Comparison of ENCODE assay signal across 10 mouse cellular contexts in genomic region chr7:4996934-4997333, GRCm38 (mm10). TPM values are rescaled to one million over a fixed set of nuclear protein-coding genes. Genes with fewer than 3 reads are reported as not detected.
DNase-seq lines count a peak whose midpoint lies in the region; ATAC-seq and TF ChIP-seq lines count a peak whose summit lies in the region.
"Had no signal": no experiment of that assay in that cellular context is flagged by ENCODE, and none has a peak within 500 bp of the region (broad histone marks: within the 10 kb centered on the region; RNA-seq: fewer than 3 reads in every experiment).

No protein-coding gene starts in this region.

- peaks cover 14% of the 10 kb centered on the region for H3K4me1 ChIP-seq in embryonic facial prominence, embryonic 14.5 days (ENCODE audit: control insufficient read depth, insufficient read depth, low read length)
- H3K4me1 ChIP-seq in hindbrain, postnatal 0 days (ENCODE audit: insufficient read depth, low read length) = peaks cover 10% of the 10 kb centered on the region
- peaks cover 40% of the 10 kb centered on the region for H3K4me1 ChIP-seq in neural tube, embryonic 13.5 days (replicated peaks)

- ATAC-seq in embryonic facial prominence, embryonic 14.5 days (ENCODE audit: low read depth) = no peak
- ATAC-seq in hindbrain, postnatal 0 days = no peak
- no peak for ATAC-seq in neural tube, embryonic 13.5 days (ENCODE audit: low read depth)
- no peak for ATAC-seq in granulocyte monocyte progenitor cell, adult 5-6 weeks (replicated peaks; ENCODE audit: poor library complexity, severe bottlenecking)

- no peak overlapping the region; the same call in 1 of the 2 replicates for H3K9ac ChIP-seq in embryonic facial prominence, embryonic 14.5 days (ENCODE audit: low read depth, low read length)
- peak overlapping the region; percentile 95 for H3K9ac ChIP-seq in hindbrain, postnatal 0 days (replicated peaks; ENCODE audit: low read length)
- peak overlapping the region; percentile 95 for H3K9ac ChIP-seq in neural tube, embryonic 13.5 days

- no peak; the same call in 1 of the 2 replicates for TF ChIP-seq CTCF in layer of hippocampus, adult 2 months (conservative IDR thresholded peaks at IDR 0.05)
- TF ChIP-seq CTCF in hindbrain, postnatal 0 days (IDR thresholded peaks at IDR 0.05; ENCODE audit: low read depth) = no peak

- peaks cover 5% of the 10 kb centered on the region; the same call in 1 of the 2 replicates for H3K27me3 ChIP-seq in embryonic facial prominence, embryonic 14.5 days (replicated peaks; ENCODE audit: control insufficient read depth, insufficient read depth, low read length)
- no peaks in the 10 kb centered on the region for H3K27me3 ChIP-seq in hindbrain, postnatal 0 days (ENCODE audit: insufficient read depth, low read length)
- peaks cover 13% of the 10 kb centered on the region for H3K27me3 ChIP-seq in neural tube, embryonic 13.5 days

- peaks cover 23% of the 10 kb centered on the region for H3K36me3 ChIP-seq in embryonic facial prominence, embryonic 14.5 days (ENCODE audit: control insufficient read depth, insufficient read depth, low read length)
- H3K36me3 ChIP-seq in hindbrain, postnatal 0 days (ENCODE audit: insufficient read depth, low read length) = 0 out of 2 replicates have a peak, but pooled peaks cover 5% of the 10 kb centered on the region
- peaks cover 25% of the 10 kb centered on the region for H3K36me3 ChIP-seq in neural tube, embryonic 13.5 days

- H3K4me2 ChIP-seq in embryonic facial prominence, embryonic 14.5 days (ENCODE audit: low read depth, low read length) = peak overlapping the region; percentile 84
- peak overlapping the region; percentile 93 for H3K4me2 ChIP-seq in hindbrain, postnatal 0 days (ENCODE audit: low read depth, low read length)
- peak overlapping the region; percentile 68 for H3K4me2 ChIP-seq in neural tube, embryonic 13.5 days

- 0 out of 2 replicates have a peak, but pooled peaks cover 4% of the 10 kb centered on the region for H3K9me3 ChIP-seq in embryonic facial prominence, embryonic 14.5 days (ENCODE audit: control insufficient read depth, low read length)
- no peaks in the 10 kb centered on the region for H3K9me3 ChIP-seq in hindbrain, postnatal 0 days (ENCODE audit: low read length)
- no peaks in the 10 kb centered on the region for H3K9me3 ChIP-seq in neural tube, embryonic 13.5 days

- H3K27ac ChIP-seq in layer of hippocampus, adult 2 months = peak overlapping the region; percentile 94
- no peak overlapping the region for H3K27ac ChIP-seq in embryonic facial prominence, embryonic 14.5 days (replicated peaks; ENCODE audit: low read depth, low read length)
- peak overlapping the region; percentile 89 for H3K27ac ChIP-seq in hindbrain, postnatal 0 days
- peak overlapping the region; percentile 85 for H3K27ac ChIP-seq in neural tube, embryonic 13.5 days (replicated peaks)
- H3K27ac ChIP-seq: macrophage had no signal

- DNase-seq in layer of hippocampus, adult 2 months (ENCODE audit: low spot score in 2 of 2) = no peak
- no peak for DNase-seq in layer of hippocampus, adult 18-20 months (ENCODE audit: low spot score in 2 of 2)
- no peak for DNase-seq in embryonic facial prominence, embryonic 14.5 days (ENCODE audit: low spot score)
- DNase-seq in hindbrain, postnatal 0 days (ENCODE audit: low spot score) = no peak
- DNase-seq in cerebellum, postnatal 25 days = no peak
- no peak for DNase-seq in ovary, postnatal 36 days (ENCODE audit: low spot score)
- DNase-seq: gastrocnemius, postnatal 36 days had no signal

- WGBS in embryonic facial prominence, embryonic 14.5 days = 52% methylated on average over 6 of the region's 8 CpGs
- WGBS in hindbrain, postnatal 0 days = 61% methylated on average over 6 of the region's 8 CpGs
- 72% methylated on average over 8 of the region's 8 CpGs for WGBS in neural tube, embryonic 13.5 days

- peak overlapping the region; percentile 79 for H3K4me3 ChIP-seq in layer of hippocampus, adult 2 months
- H3K4me3 ChIP-seq in embryonic facial prominence, embryonic 14.5 days (ENCODE audit: low read depth, low read length) = peak overlapping the region; percentile 79
- peak overlapping the region; percentile 82 for H3K4me3 ChIP-seq in hindbrain, postnatal 0 days (ENCODE audit: low read length)
- H3K4me3 ChIP-seq in neural tube, embryonic 13.5 days = peak overlapping the region; percentile 75

RNA-seq across cellular contexts. Expression of gene Zfp579, which starts 1.0 kb away (rescaled TPM):
- total RNA-seq in layer of hippocampus, adult 2 months (2021) = 10 to 100 TPM; 29.7 to 35.6 TPM
- 10 to 100 TPM; 27.2 to 34.9 TPM for total RNA-seq in layer of hippocampus, adult 18-20 months (2021)
- polyA plus RNA-seq in embryonic facial prominence, embryonic 14.5 days (2014; fragmentation: Nextera tagmentation; extraction: Ambion mirVana) = 23.0 and 30.4 TPM in 2 replicates
- 65.7 and 113 TPM in 2 replicates for total RNA-seq in hindbrain, postnatal 0 days (2014; rRNA removed)
- 37.4 and 40.2 TPM in 2 replicates for polyA plus RNA-seq in hindbrain, postnatal 0 days (2015; fragmentation: Nextera tagmentation; extraction: Ambion mirVana)
- polyA plus RNA-seq in neural tube, embryonic 13.5 days (2015; fragmentation: Nextera tagmentation; extraction: Ambion mirVana) = 59.8 and 63.2 TPM in 2 replicates
- total RNA-seq in granulocyte monocyte progenitor cell, adult 5-6 weeks (2014; fragmentation: Nextera tagmentation) = 10.0 and 14.1 TPM in 2 replicates
- total RNA-seq in granulocyte monocyte progenitor cell, adult 5-6 weeks (2017) = 2.3 and 11.2 TPM in 2 replicates

RNA-seq across cellular contexts. Expression of gene Zfp524, which starts 17.3 kb away (rescaled TPM):
- total RNA-seq in layer of hippocampus, adult 2 months (2021) = 1 to 10 TPM; 7.0 to 8.1 TPM
- 1 to 10 TPM; 8.4 TPM for total RNA-seq in layer of hippocampus, adult 18-20 months (2021)
- polyA plus RNA-seq in embryonic facial prominence, embryonic 14.5 days (2014; fragmentation: Nextera tagmentation; extraction: Ambion mirVana) = 14.5 and 16.5 TPM in 2 replicates
- total RNA-seq in hindbrain, postnatal 0 days (2014; rRNA removed) = 4.3 and 7.2 TPM in 2 replicates
- 4.2 and 5.1 TPM in 2 replicates for polyA plus RNA-seq in hindbrain, postnatal 0 days (2015; fragmentation: Nextera tagmentation; extraction: Ambion mirVana)
- polyA plus RNA-seq in neural tube, embryonic 13.5 days (2015; fragmentation: Nextera tagmentation; extraction: Ambion mirVana) = 8.4 and 9.1 TPM in 2 replicates
- total RNA-seq in granulocyte monocyte progenitor cell, adult 5-6 weeks (2014; fragmentation: Nextera tagmentation) = 23.3 and 30.7 TPM in 2 replicates
- 8.5 and 9.3 TPM in 2 replicates for total RNA-seq in granulocyte monocyte progenitor cell, adult 5-6 weeks (2017)

RNA-seq across cellular contexts. Expression of gene Fiz1, which starts 17.6 kb away (rescaled TPM):
- total RNA-seq in layer of hippocampus, adult 2 months (2021) = 10 to 100 TPM; 25.8 TPM
- 10 to 100 TPM; 20.8 to 24.5 TPM for total RNA-seq in layer of hippocampus, adult 18-20 months (2021)
- 31.1 and 32.8 TPM in 2 replicates for polyA plus RNA-seq in embryonic facial prominence, embryonic 14.5 days (2014; fragmentation: Nextera tagmentation; extraction: Ambion mirVana)
- total RNA-seq in hindbrain, postnatal 0 days (2014; rRNA removed) = 41.1 and 44.0 TPM in 2 replicates
- 27.6 and 29.1 TPM in 2 replicates for polyA plus RNA-seq in hindbrain, postnatal 0 days (2015; fragmentation: Nextera tagmentation; extraction: Ambion mirVana)
- 43.0 and 43.7 TPM in 2 replicates for polyA plus RNA-seq in neural tube, embryonic 13.5 days (2015; fragmentation: Nextera tagmentation; extraction: Ambion mirVana)
- 27.4 and 33.9 TPM in 2 replicates for total RNA-seq in granulocyte monocyte progenitor cell, adult 5-6 weeks (2014; fragmentation: Nextera tagmentation)
- 15.6 and 23.4 TPM in 2 replicates for total RNA-seq in granulocyte monocyte progenitor cell, adult 5-6 weeks (2017)

RNA-seq across cellular contexts. Expression of gene Gm44973, which starts 18.4 kb away (rescaled TPM):
- total RNA-seq in layer of hippocampus, adult 2 months (2021) = not detected
- total RNA-seq in layer of hippocampus, adult 18-20 months (2021) = not detected
- polyA plus RNA-seq in embryonic facial prominence, embryonic 14.5 days (2014; fragmentation: Nextera tagmentation; extraction: Ambion mirVana) = 1.5 TPM in 1 of 2 replicates, not detected in the other
- not detected in 2 replicates for total RNA-seq in hindbrain, postnatal 0 days (2014; rRNA removed)
- 2.3 and 3.0 TPM in 2 replicates for polyA plus RNA-seq in hindbrain, postnatal 0 days (2015; fragmentation: Nextera tagmentation; extraction: Ambion mirVana)
- polyA plus RNA-seq in neural tube, embryonic 13.5 days (2015; fragmentation: Nextera tagmentation; extraction: Ambion mirVana) = 0.61 TPM in 1 of 2 replicates, not detected in the other
- total RNA-seq in granulocyte monocyte progenitor cell, adult 5-6 weeks (2014; fragmentation: Nextera tagmentation) = not detected in 2 replicates
- total RNA-seq in granulocyte monocyte progenitor cell, adult 5-6 weeks (2017) = 7.5 TPM in 1 of 2 replicates, not detected in the other
- total RNA-seq: gastrocnemius, postnatal 36 days had no signal
- polyA plus RNA-seq: macrophage had no signal

RNA-seq across cellular contexts. Expression of gene Zfp865, which starts 23.2 kb away (rescaled TPM):
- total RNA-seq in layer of hippocampus, adult 2 months (2021) = 10 to 100 TPM; 38.6 to 41.8 TPM
- 10 to 100 TPM; 35.9 TPM for total RNA-seq in layer of hippocampus, adult 18-20 months (2021)
- polyA plus RNA-seq in embryonic facial prominence, embryonic 14.5 days (2014; fragmentation: Nextera tagmentation; extraction: Ambion mirVana) = 5.3 and 5.8 TPM in 2 replicates
- 41.5 and 43.2 TPM in 2 replicates for total RNA-seq in hindbrain, postnatal 0 days (2014; rRNA removed)
- 5.4 TPM in 2 replicates for polyA plus RNA-seq in hindbrain, postnatal 0 days (2015; fragmentation: Nextera tagmentation; extraction: Ambion mirVana)
- 6.2 and 6.3 TPM in 2 replicates for polyA plus RNA-seq in neural tube, embryonic 13.5 days (2015; fragmentation: Nextera tagmentation; extraction: Ambion mirVana)
- total RNA-seq in granulocyte monocyte progenitor cell, adult 5-6 weeks (2014; fragmentation: Nextera tagmentation) = 15.2 and 18.2 TPM in 2 replicates
- total RNA-seq in granulocyte monocyte progenitor cell, adult 5-6 weeks (2017) = 8.4 and 11.2 TPM in 2 replicates
